Mouse (Mus musculus) CD4-positive naive resting alpha-beta T cell, adult 76 days (primary cell): ENCODE data around the gene Ncbp3. TPM values are rescaled to one million over a fixed set of nuclear protein-coding genes. Genes with fewer than 3 reads are reported as not detected.

Source experiments
- total RNA-seq: library from RNA; stranded (reverse); gene quantifications from one replicate; pipeline ENCODE4 v1.2.4, GENCODE M21; 2023

The Ncbp3 gene
- 23.8 TPM for total RNA-seq

GRCm38 (mm10) chr11:73047542-73047996 lies at the start of gene Ncbp3:
Gene Ncbp3, plus strand, starts transcription at chr11:73047783.

GRCm38 (mm10) chr11:72998771-72999170 lies 48.8 kb upstream of the Ncbp3 start, which contains the start of gene P2rx1:
Gene P2rx1, plus strand, starts transcription at chr11:72999103.

GRCm38 (mm10) chr11:73018471-73019146 lies 29.0 kb upstream of the Ncbp3 start, which contains the start of gene Camkk1:
Gene Camkk1, plus strand, starts transcription at chr11:73019008.

GRCm38 (mm10) chr11:73090283-73090682 lies 42.7 kb downstream of the Ncbp3 start, which contains the start of gene Itgae:
Gene Itgae, plus strand, starts transcription at chr11:73090583.

GRCm38 (mm10) chr11:73137591-73138501 lies 90.3 kb downstream of the Ncbp3 start, which contains the start of gene Haspin:
Gene Haspin, minus strand, starts transcription at chr11:73138294.

Other genes with a start within 250 kb of the Ncbp3 start
- gene Atp2a3, start 86.6 kb upstream of the Ncbp3 start, total RNA-seq = 246 TPM
- gene P2rx1, start 48.7 kb upstream of the Ncbp3 start, total RNA-seq = 1.7 TPM
- 3.6 TPM for gene Camkk1, start 28.8 kb upstream of the Ncbp3 start, total RNA-seq
- 1.4 TPM for gene Itgae, start 42.8 kb downstream of the Ncbp3 start, total RNA-seq
- gene Haspin, start 90.5 kb downstream of the Ncbp3 start, total RNA-seq = 2.1 TPM
- not detected for gene P2rx5, start 112.6 kb downstream of the Ncbp3 start, total RNA-seq
- gene Emc6, start 129.3 kb downstream of the Ncbp3 start, total RNA-seq = 50.9 TPM
- gene Tax1bp3, start 129.3 kb downstream of the Ncbp3 start, total RNA-seq = 7.9 TPM
- gene Ctns, start 151.3 kb downstream of the Ncbp3 start, total RNA-seq = 22.3 TPM
- gene Shpk, start 151.7 kb downstream of the Ncbp3 start, total RNA-seq = 6.1 TPM
- not detected for gene Trpv1, start 186.5 kb downstream of the Ncbp3 start, total RNA-seq
- not detected for gene Trpv3, start 219.6 kb downstream of the Ncbp3 start, total RNA-seq